ENCODE assay signal across 8 mouse cellular contexts in genomic region chr14:75456489-75457220, GRCm38 (mm10). TPM values are rescaled to one million over a fixed set of nuclear protein-coding genes. Genes with fewer than 3 reads are reported as not detected.
DNase-seq lines count a peak whose midpoint lies in the region; ATAC-seq and TF ChIP-seq lines count a peak whose summit lies in the region.

No protein-coding gene starts in this region.

- no peaks in the 10 kb centered on the region for H3K36me3 ChIP-seq in forebrain, embryonic 16.5 days (ENCODE audit: control insufficient read depth, insufficient read depth)
- H3K36me3 ChIP-seq in hindbrain, embryonic 16.5 days (ENCODE audit: control insufficient read depth, insufficient read depth, low read length), result no peaks in the 10 kb centered on the region
- no peaks in the 10 kb centered on the region for H3K36me3 ChIP-seq in midbrain, embryonic 14.5 days (ENCODE audit: control insufficient read depth, insufficient read depth, low read length)
- H3K36me3 ChIP-seq in testis, adult 2 months (ENCODE audit: control insufficient read depth, insufficient read depth, low read length), result no peaks in the 10 kb centered on the region

- H3K4me1 ChIP-seq in forebrain, embryonic 16.5 days (replicated peaks; ENCODE audit: control insufficient read depth, insufficient read depth, low read length), result peaks cover 48% of the 10 kb centered on the region
- peaks cover 30% of the 10 kb centered on the region for H3K4me1 ChIP-seq in hindbrain, embryonic 16.5 days (ENCODE audit: control insufficient read depth, insufficient read depth, low read depth, low read length)
- H3K4me1 ChIP-seq in midbrain, embryonic 14.5 days (ENCODE audit: control insufficient read depth, insufficient read depth, low read length), result peaks cover 30% of the 10 kb centered on the region
- H3K4me1 ChIP-seq in testis, adult 2 months (ENCODE audit: control insufficient read depth, insufficient read depth, low read length), result peaks cover 11% of the 10 kb centered on the region

- H3K27ac ChIP-seq in forebrain, embryonic 16.5 days (ENCODE audit: low read length), result peak overlapping the region; percentile 91
- peak overlapping the region; percentile 80 for H3K27ac ChIP-seq in hindbrain, embryonic 16.5 days (ENCODE audit: low read depth, low read length)
- H3K27ac ChIP-seq in midbrain, embryonic 14.5 days (replicated peaks; ENCODE audit: low read depth, low read length), result peak overlapping the region; percentile 70
- no peak overlapping the region for H3K27ac ChIP-seq in testis, adult 2 months (ENCODE audit: control insufficient read depth, insufficient read depth, low read depth, low read length)

- no peaks in the 10 kb centered on the region for H3K9me3 ChIP-seq in forebrain, embryonic 16.5 days (ENCODE audit: control insufficient read depth, low read length)
- H3K9me3 ChIP-seq in hindbrain, embryonic 16.5 days (ENCODE audit: control insufficient read depth, low read length), result no peaks in the 10 kb centered on the region
- H3K9me3 ChIP-seq in midbrain, embryonic 14.5 days (ENCODE audit: control insufficient read depth, low read length), result no peaks in the 10 kb centered on the region

- peak overlapping the region; percentile 63 for H3K4me3 ChIP-seq in forebrain, embryonic 16.5 days (replicated peaks; ENCODE audit: low read length)
- peak overlapping the region; percentile 47 for H3K4me3 ChIP-seq in hindbrain, embryonic 16.5 days (ENCODE audit: low read length)
- H3K4me3 ChIP-seq in midbrain, embryonic 14.5 days (replicated peaks; ENCODE audit: low read depth, low read length), result peak overlapping the region; percentile 47
- peak overlapping the region; percentile 37 for H3K4me3 ChIP-seq in testis, adult 2 months (ENCODE audit: control insufficient read depth, low read depth, low read length)

- TF ChIP-seq POLR2A in testis, adult 2 months (IDR thresholded peaks at IDR 0.05; ENCODE audit: control insufficient read depth, low read depth, low read length), result no peak

- 1% methylated on average over 13 of the region's 13 CpGs for WGBS in forebrain, embryonic 16.5 days
- 3% methylated on average over 13 of the region's 13 CpGs for WGBS in hindbrain, embryonic 16.5 days
- 2% methylated on average over 13 of the region's 13 CpGs for WGBS in midbrain, embryonic 14.5 days

- DNase-seq in gastrocnemius, adult 18-20 months (ENCODE audit: low spot score), result peak; percentile 14
- no peak for DNase-seq in gastrocnemius, adult 8-10 months (ENCODE audit: low spot score in 2 of 2)
- peak; percentile 34 to 44 for DNase-seq in cerebellum, adult 18-20 months
- peak; percentile 63 to 77 for DNase-seq in left cerebral cortex, postnatal 25 days (ENCODE audit: low spot score in 2 of 2)
- peak; percentile 84 for DNase-seq in midbrain, embryonic 14.5 days

- no peaks in the 10 kb centered on the region for H3K27me3 ChIP-seq in forebrain, embryonic 16.5 days (replicated peaks; ENCODE audit: control insufficient read depth, insufficient read depth, low read length)
- H3K27me3 ChIP-seq in hindbrain, embryonic 16.5 days (replicated peaks; ENCODE audit: control insufficient read depth, insufficient read depth, low read length), result no peaks in the 10 kb centered on the region
- no peaks in the 10 kb centered on the region for H3K27me3 ChIP-seq in midbrain, embryonic 14.5 days (ENCODE audit: control insufficient read depth, insufficient read depth, low read length)
- no peaks in the 10 kb centered on the region for H3K27me3 ChIP-seq in testis, adult 2 months (ENCODE audit: control insufficient read depth, insufficient read depth, low read length)

- H3K9ac ChIP-seq in forebrain, embryonic 16.5 days (replicated peaks; ENCODE audit: low read depth, low read length), result peak overlapping the region; percentile 75
- H3K9ac ChIP-seq in hindbrain, embryonic 16.5 days (ENCODE audit: low read depth, low read length), result peak overlapping the region; percentile 73
- H3K9ac ChIP-seq in midbrain, embryonic 14.5 days (replicated peaks; ENCODE audit: low read length), result peak overlapping the region; percentile 56

- peak overlapping the region; percentile 86 for H3K4me2 ChIP-seq in forebrain, embryonic 16.5 days (ENCODE audit: low read length)
- H3K4me2 ChIP-seq in hindbrain, embryonic 16.5 days (ENCODE audit: low read length), result peak overlapping the region; percentile 64
- H3K4me2 ChIP-seq in midbrain, embryonic 14.5 days (ENCODE audit: low read length), result peak overlapping the region; percentile 77

- intact Hi-C loops in left cerebral cortex, postnatal 25 days (cut with DNase I), result loop anchor here (5.0 kb wide), 3 partner anchors 71 to 256 kb away; partner anchors contain the start of gene Erich6b

- TF ChIP-seq CTCF in testis, adult 2 months (IDR thresholded peaks at IDR 0.05; ENCODE audit: control insufficient read depth, insufficient read depth, insufficient replicate concordance, low read depth, low read length), result peak; percentile 21; the same call in 1 of the 2 replicates

- ATAC-seq in forebrain, embryonic 16.5 days, result peak; percentile 71
- peak; percentile 76 for ATAC-seq in hindbrain, embryonic 16.5 days
- ATAC-seq in midbrain, embryonic 14.5 days (ENCODE audit: low FRiP score, low TSS enrichment), result peak; percentile 73

RNA-seq across cellular contexts. Expression of gene Siah3, which starts 0.9 kb away (rescaled TPM):
- total RNA-seq in gastrocnemius, adult 18-20 months (2021), result not detected
- under 1 TPM in 1 of 4 experiments, not detected in 3; 0.11 TPM for total RNA-seq in gastrocnemius, adult 8-10 months (2022)
- polyA plus RNA-seq in forebrain, embryonic 16.5 days (2015; fragmentation: Nextera tagmentation; extraction: Ambion mirVana), result 4.1 and 4.4 TPM in 2 replicates
- 2.9 and 5.2 TPM in 2 replicates for polyA plus RNA-seq in hindbrain, embryonic 16.5 days (2015; fragmentation: Nextera tagmentation; extraction: Ambion mirVana)
- 1 to 10 TPM; 7.4 to 9.6 TPM for total RNA-seq in left cerebral cortex, postnatal 25 days (2021)
- 2.6 and 5.6 TPM in 2 replicates for polyA plus RNA-seq in midbrain, embryonic 14.5 days (2014; fragmentation: Nextera tagmentation; extraction: Ambion mirVana)
- polyA plus RNA-seq in testis, adult 2 months (2012; rRNA removed), result 0.04 TPM in 1 of 2 replicates, not detected in the other

Comparison
In these comparisons a context has a peak if more than half of its experiments do, and no peak if none do; other contexts are left out.
1. DNase-seq: peak in gastrocnemius, adult 18-20 months (single experiment), cerebellum, adult 18-20 months (2 of 2), left cerebral cortex, postnatal 25 days (2 of 2) and midbrain, embryonic 14.5 days (single experiment); none in gastrocnemius, adult 8-10 months (0 of 2).
2. Peak in every context shown above with its lines, with median percentiles within 50 percentile points of each other: ATAC-seq, H3K4me2 ChIP-seq, H3K4me3 ChIP-seq and H3K9ac ChIP-seq.